Mouse (Mus musculus): ENCODE data around the gene Gm13287. TPM values are rescaled to one million over a fixed set of nuclear protein-coding genes. Genes with fewer than 3 reads are reported as not detected.
"Not testable (repeated sequence)": the region's sequence is repeated elsewhere in the genome, so short reads cannot be mapped to it uniquely, and the experiment has no call there.

Gene Gm13287
- polyA plus RNA-seq (2012; rRNA removed) = 0.47 TPM in 1 of 2 replicates, not detected in the other
- polyA plus RNA-seq (2014; fragmentation: Nextera tagmentation; extraction: Ambion mirVana) = not detected in 2 replicates

DNA sequence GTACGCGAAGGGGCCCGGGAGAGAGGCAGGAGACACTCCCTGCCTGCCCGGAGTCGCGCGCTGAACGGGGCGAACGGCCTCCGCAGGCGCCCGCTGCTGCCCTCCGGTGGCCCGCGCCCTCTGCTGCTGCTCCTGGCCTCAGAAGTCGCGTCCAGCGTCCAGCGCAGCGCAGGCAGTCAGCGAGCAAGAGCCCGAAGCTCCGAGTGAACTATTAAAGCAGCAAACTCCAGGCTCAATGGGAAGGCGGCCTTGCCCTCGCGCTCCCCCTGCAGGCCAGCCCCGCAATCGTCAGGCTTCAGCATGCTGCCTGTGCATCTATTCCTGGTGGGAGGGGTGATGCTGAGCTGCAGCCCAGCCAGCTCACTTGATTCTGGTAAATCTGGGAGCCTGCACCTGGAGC, at the start of gene Gm13287:
Gene Gm13287 (plus strand): TSS at position 301 of the 400 bp plus-strand sequence.
- H3K36me3 ChIP-seq (ENCODE audit: control insufficient read depth, insufficient read depth, low read length); ATAC-seq (ENCODE audit: low FRiP score, low read depth); H3K9me3 ChIP-seq (ENCODE audit: control insufficient read depth, low read length); DNase-seq (ENCODE audit: low spot score); H3K9ac ChIP-seq (ENCODE audit: low read depth, low read length, severe bottlenecking); H3K4me1 ChIP-seq (ENCODE audit: control insufficient read depth, insufficient read depth, low read length); H3K27me3 ChIP-seq (ENCODE audit: control insufficient read depth, insufficient read depth, low read length); H3K27ac ChIP-seq (replicated peaks; ENCODE audit: low read depth, low read length); H3K4me2 ChIP-seq (replicated peaks; ENCODE audit: low read depth, low read length, severe bottlenecking); H3K4me3 ChIP-seq (replicated peaks; ENCODE audit: low read length): not testable (repeated sequence)
- no CpG with 5 or more reads among the region's 29 CpGs for WGBS

DNA sequence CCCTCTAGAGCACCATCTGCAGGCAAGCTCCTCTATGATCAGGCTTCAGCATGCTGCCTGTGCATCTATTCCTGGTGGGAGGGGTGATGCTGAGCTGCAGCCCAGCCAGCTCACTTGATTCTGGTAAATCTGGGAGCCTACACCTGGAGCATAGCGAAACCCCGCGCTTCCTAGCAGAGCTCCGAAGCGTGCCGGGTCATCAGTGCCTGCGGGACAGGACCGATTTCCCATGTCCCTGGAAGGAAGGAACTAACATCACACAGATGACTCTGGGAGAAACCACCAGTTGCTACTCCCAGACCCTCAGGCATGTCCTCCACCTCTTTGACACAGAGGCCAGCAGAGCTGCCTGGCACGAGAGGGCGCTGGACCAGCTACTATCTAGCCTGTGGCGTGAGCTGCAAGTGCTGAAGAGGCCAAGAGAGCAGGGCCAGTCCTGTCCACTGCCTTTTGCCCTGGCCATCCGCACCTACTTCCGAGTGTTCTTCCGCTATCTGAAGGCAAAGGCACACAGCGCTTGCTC, 48.2 kb upstream of the Gm13287 start, which contains the start of gene Gm13271:
Gene Gm13271 (plus strand): TSS at position 51 of the 523 bp plus-strand sequence.
- not testable (repeated sequence) for H3K4me1 ChIP-seq (ENCODE audit: control insufficient read depth, insufficient read depth, low read length); DNase-seq (ENCODE audit: low spot score); H3K4me3 ChIP-seq (replicated peaks; ENCODE audit: low read length); ATAC-seq (ENCODE audit: low FRiP score, low read depth); H3K4me2 ChIP-seq (replicated peaks; ENCODE audit: low read depth, low read length, severe bottlenecking); H3K27me3 ChIP-seq (ENCODE audit: control insufficient read depth, insufficient read depth, low read length); H3K9ac ChIP-seq (ENCODE audit: low read depth, low read length, severe bottlenecking); H3K9me3 ChIP-seq (ENCODE audit: control insufficient read depth, low read length); H3K27ac ChIP-seq (replicated peaks; ENCODE audit: low read depth, low read length); H3K36me3 ChIP-seq (ENCODE audit: control insufficient read depth, insufficient read depth, low read length)
- WGBS = 75% methylated on average over 14 of the region's 15 CpGs

DNA sequence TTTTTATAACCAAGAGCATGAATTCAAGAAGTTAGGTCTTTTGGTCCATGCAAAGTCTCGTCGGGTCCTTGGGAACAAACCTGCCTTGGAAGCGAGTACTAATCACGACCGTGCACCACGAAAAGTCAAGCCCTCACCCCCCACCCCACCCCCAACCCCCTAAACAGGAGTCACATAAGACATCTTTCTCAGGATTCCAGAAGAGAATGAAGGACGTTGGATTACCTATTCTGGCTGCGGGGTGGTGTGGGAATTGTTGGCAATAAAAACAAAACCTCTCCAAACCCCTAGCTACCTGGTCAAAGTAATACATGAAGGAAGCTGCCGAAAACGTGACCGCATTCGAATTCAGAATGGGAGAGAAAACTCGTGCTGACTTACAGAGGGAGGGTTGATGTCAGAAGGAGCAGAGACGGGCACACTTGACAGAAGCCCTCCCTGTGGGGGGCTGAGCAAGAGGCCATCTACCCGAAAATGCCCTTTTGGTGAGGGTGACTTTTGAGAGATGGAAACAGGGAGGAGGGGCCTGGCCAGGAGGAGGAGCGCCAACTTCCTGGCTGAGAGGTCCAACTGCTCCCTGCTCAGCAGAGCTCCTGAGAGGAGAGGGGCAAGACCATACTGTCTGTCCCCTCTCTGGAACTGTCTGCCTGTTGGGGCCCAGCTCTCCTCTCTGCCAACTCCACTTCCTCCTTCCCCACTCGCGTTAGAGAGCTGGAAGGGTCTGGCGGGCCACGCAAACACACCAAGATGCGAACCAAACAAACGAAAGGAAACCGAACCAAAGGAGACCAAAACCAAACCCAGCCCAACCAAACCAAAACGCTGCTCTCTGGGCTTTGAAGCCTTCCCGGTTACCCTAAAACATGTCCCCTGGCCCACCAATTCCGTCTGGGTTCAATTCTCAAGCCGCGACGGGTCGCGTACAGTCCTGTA, 46.2 kb upstream of the Gm13287 start:
- not testable (repeated sequence) for ATAC-seq (ENCODE audit: low FRiP score, low read depth); H3K27me3 ChIP-seq (ENCODE audit: control insufficient read depth, insufficient read depth, low read length); H3K4me1 ChIP-seq (ENCODE audit: control insufficient read depth, insufficient read depth, low read length); H3K9me3 ChIP-seq (ENCODE audit: control insufficient read depth, low read length); DNase-seq (ENCODE audit: low spot score); H3K36me3 ChIP-seq (ENCODE audit: control insufficient read depth, insufficient read depth, low read length)
- Histone ChIP-seq H3K4me2 (replicated peaks; ENCODE audit: low read depth, low read length, severe bottlenecking) (peak overlapping the region; percentile 63), H3K9ac (ENCODE audit: low read depth, low read length, severe bottlenecking) (peak overlapping the region; percentile 68), H3K27ac (replicated peaks; ENCODE audit: low read depth, low read length) (peak overlapping the region; percentile 91), H3K4me3 (replicated peaks; ENCODE audit: low read length) (peak overlapping the region; percentile 47)
- 11% methylated on average over 28 of the region's 31 CpGs for WGBS

DNA sequence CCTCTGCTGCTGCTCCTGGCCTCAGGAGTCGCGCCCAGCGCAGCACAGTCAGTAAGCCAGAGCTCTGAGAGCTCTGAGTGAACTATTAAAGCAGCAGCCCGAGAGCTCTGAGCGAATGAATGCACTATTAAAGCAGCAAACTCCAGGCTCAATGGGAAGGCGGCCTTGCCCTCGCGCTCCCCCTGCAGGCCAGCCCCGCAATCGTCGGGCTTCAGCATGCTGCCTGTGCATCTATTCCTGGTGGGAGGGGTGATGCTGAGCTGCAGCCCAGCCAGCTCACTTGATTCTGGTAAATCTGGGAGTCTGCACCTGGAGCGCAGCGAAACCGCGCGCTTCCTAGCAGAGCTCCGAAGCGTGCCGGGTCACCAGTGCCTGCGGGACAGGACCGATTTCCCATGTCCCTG, 45.4 kb upstream of the Gm13287 start:
- 0 out of 2 replicates have a peak, but pooled peaks have one; percentile 16 for TF ChIP-seq POLR2A (IDR thresholded peaks at IDR 0.05; ENCODE audit: borderline replicate concordance, extremely low read depth, insufficient read depth, insufficient read length)
- 0% methylated on average over 16 of the region's 21 CpGs for WGBS
- H3K4me2 ChIP-seq (replicated peaks; ENCODE audit: low read depth, low read length, severe bottlenecking) = peak overlapping the region; percentile 63
- peak overlapping the region; percentile 91 for H3K27ac ChIP-seq (replicated peaks; ENCODE audit: low read depth, low read length)
- not testable (repeated sequence) for H3K4me1 ChIP-seq (ENCODE audit: control insufficient read depth, insufficient read depth, low read length); H3K27me3 ChIP-seq (ENCODE audit: control insufficient read depth, insufficient read depth, low read length); H3K9me3 ChIP-seq (ENCODE audit: control insufficient read depth, low read length); H3K36me3 ChIP-seq (ENCODE audit: control insufficient read depth, insufficient read depth, low read length)
- H3K9ac ChIP-seq (ENCODE audit: low read depth, low read length, severe bottlenecking) = peak overlapping the region; percentile 68
- DNase-seq (ENCODE audit: low spot score) = peak; percentile 94
- H3K4me3 ChIP-seq (replicated peaks; ENCODE audit: low read length) = peak overlapping the region; percentile 47
- peak; percentile 100 for ATAC-seq (ENCODE audit: low FRiP score, low read depth)

DNA sequence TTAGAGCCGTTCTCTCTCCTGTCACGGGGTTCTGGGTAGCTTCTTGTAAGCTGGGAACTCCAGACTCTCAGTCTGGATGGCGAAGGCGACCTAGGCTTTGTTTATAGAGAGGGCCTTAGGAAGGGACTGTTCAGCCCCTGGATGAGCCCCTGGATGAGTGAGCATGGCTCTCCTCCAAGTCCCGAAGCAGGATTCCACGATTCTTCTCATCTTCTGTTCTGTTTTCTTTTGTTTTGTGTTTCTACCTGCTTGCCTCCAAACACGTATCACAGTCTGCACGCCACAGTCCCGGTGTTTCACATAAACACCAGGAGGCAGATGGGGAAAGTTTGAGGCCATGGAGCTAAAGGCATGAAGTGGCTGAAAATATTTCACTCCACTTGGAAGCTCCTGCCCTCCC, 44.3 kb upstream of the Gm13287 start:
- not testable (repeated sequence) for H3K27ac ChIP-seq (replicated peaks; ENCODE audit: low read depth, low read length); H3K36me3 ChIP-seq (ENCODE audit: control insufficient read depth, insufficient read depth, low read length); ATAC-seq (ENCODE audit: low FRiP score, low read depth); H3K4me2 ChIP-seq (replicated peaks; ENCODE audit: low read depth, low read length, severe bottlenecking); H3K4me3 ChIP-seq (replicated peaks; ENCODE audit: low read length); DNase-seq (ENCODE audit: low spot score); H3K27me3 ChIP-seq (ENCODE audit: control insufficient read depth, insufficient read depth, low read length); H3K9ac ChIP-seq (ENCODE audit: low read depth, low read length, severe bottlenecking); H3K4me1 ChIP-seq (ENCODE audit: control insufficient read depth, insufficient read depth, low read length); H3K9me3 ChIP-seq (ENCODE audit: control insufficient read depth, low read length)
- 89% methylated on average over 9 of the region's 9 CpGs for WGBS

DNA sequence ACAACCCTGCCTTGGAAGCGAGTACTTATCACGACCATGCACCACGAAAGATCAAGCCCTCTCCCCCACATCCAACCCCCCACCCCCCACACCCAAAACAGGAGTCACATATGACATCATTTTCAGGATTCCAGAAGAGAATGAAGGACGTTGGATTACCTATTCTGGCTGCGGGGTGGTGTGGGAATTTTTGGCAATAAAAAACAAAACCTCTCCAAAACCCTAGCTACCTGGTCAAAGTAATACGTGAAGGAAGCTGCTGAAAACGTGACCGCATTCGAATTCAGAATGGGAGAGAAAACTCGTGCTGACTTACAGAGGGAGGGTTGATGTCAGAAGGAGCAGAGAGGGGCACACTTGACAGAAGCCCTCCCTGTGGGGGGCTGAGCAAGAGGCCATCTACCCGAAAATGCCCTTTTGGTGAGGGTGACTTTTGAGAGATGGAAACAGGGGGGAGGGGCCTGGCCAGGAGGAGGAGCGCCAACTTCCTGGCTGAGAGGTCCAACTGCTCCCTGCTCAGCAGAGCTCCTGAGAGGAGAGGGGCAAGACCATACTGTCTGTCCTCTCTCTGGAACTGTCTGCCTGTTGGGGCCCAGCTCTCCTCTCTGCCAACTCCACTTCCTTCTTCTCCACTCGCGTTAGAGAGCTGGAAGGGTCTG, 43.3 kb upstream of the Gm13287 start, which contains the start of gene Gm13283:
Gene Gm13283 (plus strand): TSS at position 510 of the 659 bp plus-strand sequence.
- H3K4me1 ChIP-seq (ENCODE audit: control insufficient read depth, insufficient read depth, low read length); H3K9ac ChIP-seq (ENCODE audit: low read depth, low read length, severe bottlenecking); H3K9me3 ChIP-seq (ENCODE audit: control insufficient read depth, low read length); DNase-seq (ENCODE audit: low spot score); H3K27ac ChIP-seq (replicated peaks; ENCODE audit: low read depth, low read length); ATAC-seq (ENCODE audit: low FRiP score, low read depth); H3K27me3 ChIP-seq (ENCODE audit: control insufficient read depth, insufficient read depth, low read length); H3K36me3 ChIP-seq (ENCODE audit: control insufficient read depth, insufficient read depth, low read length): not testable (repeated sequence)
- peak within 1 kb of the TSS; percentile 37; the same call in 1 of the 2 replicates for H3K4me2 ChIP-seq (replicated peaks; ENCODE audit: low read depth, low read length, severe bottlenecking)
- WGBS = 28% methylated on average over 7 of the region's 14 CpGs
- H3K4me3 ChIP-seq (replicated peaks; ENCODE audit: low read length) = peak within 1 kb of the TSS; percentile 31

All from limb, embryonic 14.5 days (tissue).